Mouse (Mus musculus) MEL (cell line): ENCODE results near the gene Nr2f1. TPM values are rescaled to one million over a fixed set of nuclear protein-coding genes. Genes with fewer than 3 reads are reported as not detected.
A peak's percentile ranks its signal among the peaks of the same experiment; 100 is the strongest.

Experiments used
- DNase-seq: peaks from one replicate; pipeline ENCODE4 v3.0.0; 2011; ENCODE audit warnings: low read depth, low spot score
- H3K27ac ChIP-seq: 2 replicates; pipeline ENCODE4 v1.5.1; 2012; ENCODE audit warnings: low read depth, mild to moderate bottlenecking, control low read depth, low read length, moderate library complexity; ENCODE audit not compliant: control insufficient read depth
- H3K27me3 ChIP-seq, 2 experiments: fragments of 150-350 bp in 1 of 2; sonication (generic) in 1 of 2; 2 replicates each; pipeline ENCODE4 v1.6.1; 2012; ENCODE audit warnings: low read length in 2 of 2, mild to moderate bottlenecking in 2 of 2, improper control_type of control experiment in 1 of 2, moderate library complexity in 1 of 2; ENCODE audit not compliant: insufficient read depth in 2 of 2, control insufficient read depth in 1 of 2
- H3K36me3 ChIP-seq, 2 experiments: 2 replicates each; pipeline ENCODE4 v1.6.1; 2012 to 2014; ENCODE audit warnings: low read length in 2 of 2, improper control_type of control experiment in 1 of 2, inconsistent platforms in 1 of 2, mild to moderate bottlenecking in 1 of 2; ENCODE audit not compliant: insufficient read depth in 2 of 2, control insufficient read depth in 1 of 2
- H3K4me1 ChIP-seq, 2 experiments: fragments of 150-350 bp in 1 of 2; sonication (generic) in 1 of 2; 2 replicates each; pipeline ENCODE4 v1.6.1; 2012; ENCODE audit warnings: low read length in 2 of 2, improper control_type of control experiment in 1 of 2, mild to moderate bottlenecking in 1 of 2; ENCODE audit not compliant: insufficient read depth in 2 of 2, control insufficient read depth in 1 of 2
- H3K4me3 ChIP-seq, 2 experiments: fragments of 150-350 bp in 1 of 2; sonication (generic) in 1 of 2; 2 replicates each; pipeline ENCODE4 v1.5.1; 2012; ENCODE audit warnings: low read depth in 2 of 2, low read length in 2 of 2, mild to moderate bottlenecking in 2 of 2, moderate library complexity in 2 of 2, control low read depth in 1 of 2, improper control_type of control experiment in 1 of 2; ENCODE audit not compliant: control insufficient read depth in 1 of 2, insufficient read depth in 1 of 2
- H3K79me2 ChIP-seq: 2 replicates; pipeline ENCODE4 v1.6.1; 2012; ENCODE audit warnings: mild to moderate bottlenecking, low read length, moderate library complexity; ENCODE audit not compliant: control insufficient read depth, poor library complexity, insufficient read depth
- H3K9ac ChIP-seq: 2 replicates; pipeline ENCODE4 v1.6.1; 2012; ENCODE audit warnings: low read depth, mild to moderate bottlenecking, control low read depth, low read length, moderate library complexity; ENCODE audit not compliant: control insufficient read depth, poor library complexity, severe bottlenecking
- H3K9me3 ChIP-seq: fragments of 150-350 bp; sonication (generic); replicated peaks from 2 replicates; pipeline ENCODE4 v1.6.1; 2012; ENCODE audit warnings: mild to moderate bottlenecking, low read length, improper control_type of control experiment, moderate library complexity; ENCODE audit not compliant: insufficient read depth
- CHD2 ChIP-seq: IDR thresholded peaks from 2 replicates; pipeline ENCODE4 v1.6.1; 2011; ENCODE audit warnings: low read length, improper control_type of control experiment
- CTCF ChIP-seq, 3 experiments: IDR thresholded peaks in 2 of 3; conservative IDR thresholded peaks in 1 of 3; 2 replicates each; pipeline ENCODE4 v1.5.1; 2011 to 2012; ENCODE audit warnings: low read length in 3 of 3, low read depth in 2 of 3, mild to moderate bottlenecking in 2 of 3, improper control_type of control experiment in 1 of 3, inconsistent platforms in 1 of 3, mixed read lengths in 1 of 3, moderate library complexity in 1 of 3; ENCODE audit not compliant: control insufficient read depth in 1 of 3, insufficient read depth in 1 of 3, poor library complexity in 1 of 3, severe bottlenecking in 1 of 3
- E2F4 ChIP-seq: IDR thresholded peaks from 2 replicates; pipeline ENCODE4 v1.6.1; 2011; ENCODE audit warnings: low read depth, low read length, improper control_type of control experiment, borderline replicate concordance
- ETS1 ChIP-seq: IDR thresholded peaks from 2 replicates; pipeline ENCODE4 v1.6.1; 2012; ENCODE audit warnings: low read depth, mild to moderate bottlenecking, inconsistent platforms, low read length, improper control_type of control experiment, moderate library complexity
- GABPA ChIP-seq: IDR thresholded peaks from 2 replicates; pipeline ENCODE4 v1.6.1; 2012; ENCODE audit warnings: low read depth, mild to moderate bottlenecking, inconsistent platforms, low read length, improper control_type of control experiment, moderate library complexity
- GATA1 ChIP-seq: IDR thresholded peaks from 2 replicates; pipeline ENCODE4 v1.6.1; 2011; ENCODE audit warnings: low read depth, low read length, improper control_type of control experiment
- HCFC1 ChIP-seq: IDR thresholded peaks from 2 replicates; pipeline ENCODE4 v1.6.1; 2012; ENCODE audit warnings: low read depth, mild to moderate bottlenecking, inconsistent platforms, low read length, improper control_type of control experiment, moderate library complexity
- KAT2A ChIP-seq: conservative IDR thresholded peaks from 2 replicates; pipeline ENCODE4 v1.6.1; 2012; ENCODE audit warnings: low read depth, low read length, improper control_type of control experiment, inconsistent platforms
- MAFK ChIP-seq: IDR thresholded peaks from 2 replicates; pipeline ENCODE4 v1.6.1; 2011; ENCODE audit warnings: low read depth, mild to moderate bottlenecking, low read length, improper control_type of control experiment, borderline replicate concordance
- MAZ ChIP-seq: IDR thresholded peaks from 2 replicates; pipeline ENCODE4 v1.6.1; 2012; ENCODE audit warnings: low read depth, mild to moderate bottlenecking, inconsistent platforms, low read length, improper control_type of control experiment
- MEF2A ChIP-seq: IDR thresholded peaks from 2 replicates; pipeline ENCODE4 v1.6.1; 2014; ENCODE audit warnings: low read depth, mild to moderate bottlenecking, inconsistent platforms, low read length, improper control_type of control experiment; ENCODE audit not compliant: poor library complexity, insufficient replicate concordance, severe bottlenecking; ENCODE audit errors: extremely low read depth
- MXI1 ChIP-seq: IDR thresholded peaks from 2 replicates; pipeline ENCODE4 v1.6.1; 2011; ENCODE audit warnings: mild to moderate bottlenecking, low read depth, low read length, improper control_type of control experiment
- MYB ChIP-seq: IDR thresholded peaks from 2 replicates; pipeline ENCODE4 v1.6.1; 2011; ENCODE audit warnings: mild to moderate bottlenecking, low read depth, low read length, improper control_type of control experiment
- MYC ChIP-seq: IDR thresholded peaks from 2 replicates; pipeline ENCODE4 v1.6.1; 2011; ENCODE audit warnings: low read depth, mild to moderate bottlenecking, low read length, improper control_type of control experiment, moderate library complexity
- POLR2AphosphoS2 ChIP-seq: IDR thresholded peaks from 2 replicates; pipeline ENCODE4 v1.6.1; 2011; ENCODE audit warnings: low read length, improper control_type of control experiment
- RAD21 ChIP-seq: IDR thresholded peaks from 2 replicates; pipeline ENCODE4 v1.6.1; 2011; ENCODE audit warnings: mild to moderate bottlenecking, low read depth, low read length, improper control_type of control experiment
- RCOR1 ChIP-seq: IDR thresholded peaks from 2 replicates; pipeline ENCODE4 v1.6.1; 2012; ENCODE audit warnings: low read depth, mild to moderate bottlenecking, inconsistent platforms, low read length, improper control_type of control experiment
- SIN3A ChIP-seq: IDR thresholded peaks from 2 replicates; pipeline ENCODE4 v1.6.1; 2012; ENCODE audit warnings: low read length, improper control_type of control experiment, inconsistent platforms
- SMC3 ChIP-seq: IDR thresholded peaks from 2 replicates; pipeline ENCODE4 v1.6.1; 2011; ENCODE audit warnings: low read depth, low read length, improper control_type of control experiment
- TAL1 ChIP-seq: IDR thresholded peaks from 2 replicates; pipeline ENCODE4 v1.6.1; 2012; ENCODE audit warnings: mild to moderate bottlenecking, inconsistent platforms, low read length, moderate library complexity, mixed read lengths
- TCF12 ChIP-seq: IDR thresholded peaks from 2 replicates; pipeline ENCODE4 v1.6.1; 2014; ENCODE audit warnings: low read depth, mild to moderate bottlenecking, inconsistent platforms, low read length, improper control_type of control experiment, moderate library complexity
- UBTF ChIP-seq: IDR thresholded peaks from 2 replicates; pipeline ENCODE4 v1.6.1; 2012; ENCODE audit warnings: low read depth, mild to moderate bottlenecking, inconsistent platforms, low read length, improper control_type of control experiment, moderate library complexity, borderline replicate concordance; ENCODE audit not compliant: insufficient read depth
- USF2 ChIP-seq, 2 experiments: IDR thresholded peaks; 2 replicates each; pipeline ENCODE4 v1.6.1; 2011 to 2012; ENCODE audit warnings: improper control_type of control experiment in 2 of 2, low read length in 2 of 2, borderline replicate concordance in 1 of 2, inconsistent platforms in 1 of 2, low read depth in 1 of 2, mild to moderate bottlenecking in 1 of 2; ENCODE audit not compliant: insufficient read depth in 1 of 2
- ZKSCAN1 ChIP-seq: IDR thresholded peaks from 2 replicates; pipeline ENCODE4 v1.6.1; 2012; ENCODE audit warnings: low read depth, mild to moderate bottlenecking, inconsistent platforms, low read length, improper control_type of control experiment, moderate library complexity
- polyA plus RNA-seq, 2 experiments: library from polyadenylated mRNA; stranded (reverse) in 1 of 2; unstranded in 1 of 2; fragments of >175 nt in 1 of 2; fragments of >200 nt in 1 of 2; gene quantifications; 2 replicates each; pipeline versions ENCODE4 v1.2.1 to v1.2.4; 2012; ENCODE audit warnings: low replicate concordance in 2 of 2, low read depth in 1 of 2; ENCODE audit not compliant: insufficient read length in 2 of 2, insufficient read depth in 1 of 2, missing spikeins in 1 of 2
- total RNA-seq: library from RNA; depleted of rRNA; stranded (reverse); fragments of 300-350 nt; gene quantifications from 2 replicates; pipeline ENCODE4 v1.2.3, GENCODE M21; 2012

The Nr2f1 gene
- total and polyA plus RNA-seq, 3 experiments = 9.9 to 27.1 TPM; not detected in 1

DNA sequence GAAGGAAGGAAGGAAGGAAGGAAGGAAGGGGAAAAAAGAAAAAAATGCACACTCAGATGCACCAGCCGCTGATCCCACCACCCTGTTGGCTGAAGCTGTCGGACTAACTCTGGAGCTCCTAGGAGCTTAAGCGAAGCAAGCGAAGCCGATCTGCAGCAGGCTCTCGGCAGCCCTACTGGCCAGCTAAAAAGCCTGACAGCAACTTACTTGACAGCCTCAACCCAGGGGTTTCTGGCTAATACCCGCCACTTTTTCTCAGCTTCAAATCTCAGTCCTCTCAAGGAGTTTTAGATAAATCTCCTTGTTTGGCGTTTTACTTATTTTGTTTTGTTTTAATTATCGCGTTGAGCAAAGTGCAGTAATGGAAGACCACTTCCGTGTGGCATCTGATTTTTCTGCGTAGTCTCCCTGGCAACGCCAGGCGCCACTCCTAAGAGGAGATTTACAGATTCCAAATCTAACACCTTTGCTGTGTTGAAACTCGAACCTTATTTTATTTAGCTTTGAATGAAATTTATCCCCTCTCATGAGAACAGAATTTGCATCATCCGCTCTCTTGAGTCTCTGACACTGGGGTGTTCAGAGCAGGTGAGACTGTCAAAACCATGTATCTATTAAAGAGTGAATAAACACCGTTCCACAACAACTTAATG, 27.4 kb downstream of the Nr2f1 start:
- no peaks in the 10 kb centered on the region for H3K9me3 ChIP-seq
- H3K4me1 ChIP-seq = no peaks in the 10 kb centered on the region
- H3K36me3 ChIP-seq = no peaks in the 10 kb centered on the region
- no peak overlapping the region for H3K4me3 ChIP-seq
- no peak overlapping the region for H3K9ac ChIP-seq
- TF ChIP-seq SMC3 (no peak), MYC (no peak), TCF12 (no peak), USF2 (IDR thresholded peaks at IDR 0.05; ENCODE audit: borderline replicate concordance in 1 of 2, insufficient read depth in 1 of 2, low read depth in 1 of 2, low read length in 2 of 2) (no peak), E2F4 (no peak), TAL1 (no peak), ZKSCAN1 (no peak), MEF2A (no peak), KAT2A (no peak), GATA1 (no peak), MAZ (no peak), HCFC1 (no peak), UBTF (no peak), MAFK (no peak), MXI1 (no peak), CHD2 (no peak), MYB (no peak), POLR2AphosphoS2 (no peak), CTCF (IDR thresholded peaks at IDR 0.05 in 2 of 3, conservative IDR thresholded peaks at IDR 0.05 in 1 of 3; ENCODE audit: control insufficient read depth in 1 of 3, insufficient read depth in 1 of 3, low read depth in 2 of 3, low read length in 3 of 3, poor library complexity in 1 of 3, severe bottlenecking in 1 of 3) (no peak), GABPA (no peak)
- peaks cover 0 to 3% of the 10 kb centered on the region in 2 experiments; a peak in 1 of 4 replicates for H3K27me3 ChIP-seq
- DNase-seq = no peak
- no peak overlapping the region for H3K27ac ChIP-seq
- no peaks in the 10 kb centered on the region for H3K79me2 ChIP-seq

DNA sequence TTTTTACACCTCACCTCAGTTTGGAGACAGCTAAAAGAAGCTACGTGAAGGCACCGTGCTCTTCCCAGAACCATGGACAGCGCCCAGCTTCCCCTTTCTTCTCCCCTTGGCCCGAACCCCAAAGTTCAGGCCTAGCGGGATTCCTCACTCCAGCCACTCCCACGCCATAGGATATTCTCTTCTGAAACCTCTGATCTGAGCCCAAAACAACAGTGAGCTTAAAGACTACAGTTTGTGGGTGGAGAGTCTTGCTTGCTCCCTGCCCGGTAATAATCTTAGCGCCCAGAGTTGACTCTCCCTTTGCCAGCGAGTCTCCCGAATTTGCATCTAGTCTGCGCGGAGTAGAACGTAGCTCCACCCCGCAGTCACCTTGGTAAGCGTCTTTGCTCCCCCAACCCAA, 28.2 kb downstream of the Nr2f1 start:
- H3K36me3 ChIP-seq = no peaks in the 10 kb centered on the region
- no peak overlapping the region for H3K9ac ChIP-seq
- peaks cover 0 to 3% of the 10 kb centered on the region in 2 experiments; a peak in 1 of 4 replicates for H3K27me3 ChIP-seq
- H3K79me2 ChIP-seq = no peaks in the 10 kb centered on the region
- TF ChIP-seq GABPA (no peak), RCOR1 (no peak), RAD21 (no peak; the same call in none of the 2 replicates), SIN3A (peak; percentile 55), SMC3 (peak; percentile 27; the same call in 1 of the 2 replicates), MXI1 (peak; percentile 54), ETS1 (no peak)
- TF ChIP-seq, all 39 proteins: peak for 3
- Histone ChIP-seq H3K4me1 (no peaks in the 10 kb centered on the region), H3K9me3 (no peaks in the 10 kb centered on the region), H3K27ac (no peak overlapping the region), H3K4me3 (no peak overlapping the region)
- DNase-seq = peak; percentile 68
